Mouse (Mus musculus) megakaryocyte, embryonic 14.5 days (primary cell): ENCODE measurements around the gene Pcdh9.

Source experiments
- FLI1 ChIP-seq: IDR thresholded peaks from 2 replicates; pipeline ENCODE4 v1.6.1; 2012; ENCODE audit warnings: low read length, inconsistent platforms, mixed read lengths
- GATA1 ChIP-seq: IDR thresholded peaks from 3 replicates; pipeline ENCODE4 v1.6.1; 2012; ENCODE audit warnings: mixed read lengths, low read length, inconsistent platforms, borderline replicate concordance

DNA sequence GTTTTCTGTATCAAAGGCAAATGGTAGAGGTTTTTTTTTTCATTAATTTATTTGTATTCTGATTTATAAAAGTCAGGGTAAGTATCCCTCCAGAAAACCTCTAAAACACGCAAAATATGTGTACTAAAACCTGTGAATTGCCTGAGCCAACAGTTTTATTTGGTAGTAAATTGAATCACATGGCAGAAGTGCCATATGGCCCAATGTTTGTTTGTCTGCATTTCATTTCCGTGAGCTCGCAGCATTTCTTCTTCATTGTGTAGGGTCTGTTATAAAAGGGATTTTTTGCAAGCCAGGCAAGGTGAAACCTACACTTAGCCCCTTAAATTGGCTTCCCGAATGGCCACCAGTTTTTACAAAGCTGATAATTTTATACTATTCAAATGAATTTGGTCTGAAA lies 104.2 kb downstream of the Pcdh9 start:
- TF ChIP-seq GATA1, result no peak
- no peak for TF ChIP-seq FLI1
